ENCODE assay signal across 8 mouse cellular contexts in the genomic region with DNA sequence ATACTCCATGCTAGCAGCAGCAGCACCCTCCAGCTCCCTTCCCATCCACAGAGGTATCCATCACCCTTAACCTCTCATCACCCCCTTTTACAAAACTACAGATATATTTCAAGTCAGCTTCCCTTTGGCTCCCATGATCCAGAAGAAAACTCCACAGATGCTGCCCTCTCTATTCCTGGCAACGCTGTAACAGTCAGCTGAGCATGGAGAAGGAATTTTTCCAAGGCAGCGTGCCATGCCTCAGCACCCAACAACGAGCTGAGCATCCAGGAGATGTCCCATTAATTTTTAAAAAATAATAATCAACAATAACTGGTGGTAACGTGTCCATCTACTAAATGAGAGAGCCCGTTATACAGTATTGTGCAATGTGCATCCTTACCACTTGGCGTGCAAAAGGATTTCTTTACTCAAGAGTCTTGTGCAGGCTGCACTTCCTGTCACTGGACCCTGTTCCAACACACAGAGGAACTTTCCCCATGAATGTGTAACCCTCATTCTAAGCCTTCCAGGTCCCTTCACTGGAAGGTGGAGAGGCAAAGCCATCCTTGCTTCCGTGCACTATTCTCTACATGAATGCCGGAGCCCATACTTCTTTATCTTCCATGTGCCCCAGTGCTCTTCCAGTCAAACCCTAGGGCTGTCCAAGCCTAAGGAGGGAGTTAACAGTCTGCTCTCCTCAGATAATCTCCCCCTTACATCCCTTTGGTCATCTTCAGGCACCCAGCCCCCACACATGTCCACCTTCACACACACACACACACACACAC. TPM values are rescaled to one million over a fixed set of nuclear protein-coding genes. Genes with fewer than 3 reads are reported as not detected.
DNase-seq lines count a peak whose midpoint lies in the region; ATAC-seq and TF ChIP-seq lines count a peak whose summit lies in the region.

No protein-coding gene starts in this region.

- H3K27me3 ChIP-seq in liver, embryonic 11.5 days (replicated peaks; ENCODE audit: control insufficient read depth, insufficient read depth, low read length), result peaks cover 50% of the 10 kb centered on the region
- H3K27me3 ChIP-seq in liver, postnatal 0 days (ENCODE audit: insufficient read depth, low read length), result peaks cover 46% of the 10 kb centered on the region
- peaks cover 41% of the 10 kb centered on the region for H3K27me3 ChIP-seq in forebrain, embryonic 15.5 days
- peaks cover 24% of the 10 kb centered on the region for H3K27me3 ChIP-seq in intestine, embryonic 16.5 days (replicated peaks; ENCODE audit: control insufficient read depth, insufficient read depth, low read length)

- TF ChIP-seq EP300 in liver, postnatal 0 days (IDR thresholded peaks at IDR 0.05; ENCODE audit: low read depth), result no peak

- no peak overlapping the region for H3K27ac ChIP-seq in liver, embryonic 11.5 days (ENCODE audit: low read depth, low read length)
- H3K27ac ChIP-seq in liver, postnatal 0 days (ENCODE audit: low read depth), result no peak overlapping the region
- H3K27ac ChIP-seq in forebrain, embryonic 15.5 days (replicated peaks), result no peak overlapping the region
- H3K27ac ChIP-seq in intestine, embryonic 16.5 days (ENCODE audit: low read length), result no peak overlapping the region

- H3K4me1 ChIP-seq in liver, embryonic 11.5 days (replicated peaks; ENCODE audit: control insufficient read depth, insufficient read depth, low read length), result no peaks in the 10 kb centered on the region
- H3K4me1 ChIP-seq in liver, postnatal 0 days (ENCODE audit: insufficient read depth), result no peaks in the 10 kb centered on the region
- peaks cover 41% of the 10 kb centered on the region for H3K4me1 ChIP-seq in forebrain, embryonic 15.5 days
- H3K4me1 ChIP-seq in intestine, embryonic 16.5 days (ENCODE audit: control insufficient read depth, insufficient read depth, low read length), result peaks cover 19% of the 10 kb centered on the region

- no peak overlapping the region for H3K9ac ChIP-seq in liver, embryonic 11.5 days (ENCODE audit: low read depth, low read length)
- H3K9ac ChIP-seq in liver, postnatal 0 days (replicated peaks), result no peak overlapping the region
- H3K9ac ChIP-seq in forebrain, embryonic 15.5 days (replicated peaks), result no peak overlapping the region
- H3K9ac ChIP-seq in intestine, embryonic 16.5 days (ENCODE audit: low read depth, low read length), result no peak overlapping the region

- no peak for DNase-seq in liver, embryonic 11.5 days (ENCODE audit: low spot score)
- DNase-seq in liver, postnatal 0 days, result no peak
- DNase-seq in retina, embryonic 14.5 days (ENCODE audit: low spot score), result peak; percentile 33
- DNase-seq in left cerebral cortex, adult 8-10 months (ENCODE audit: low spot score in 2 of 2), result no peak
- DNase-seq in adrenal gland, postnatal 4 days (ENCODE audit: low spot score in 2 of 2), result no peak
- no peak for DNase-seq in adrenal gland, adult (ENCODE audit: inconsistent age in 2 of 2, low spot score in 1 of 2)

- no peak for TF ChIP-seq CTCF in liver, postnatal 0 days (IDR thresholded peaks at IDR 0.05; ENCODE audit: low read depth)

- H3K4me3 ChIP-seq in liver, embryonic 11.5 days (ENCODE audit: low read depth, low read length), result no peak overlapping the region; the same call in 1 of the 2 replicates
- H3K4me3 ChIP-seq in liver, postnatal 0 days (ENCODE audit: low read depth, low read length), result no peak overlapping the region
- H3K4me3 ChIP-seq in forebrain, embryonic 15.5 days, result peak overlapping the region; percentile 38; the same call in 1 of the 2 replicates
- no peak overlapping the region; the same call in 1 of the 2 replicates for H3K4me3 ChIP-seq in intestine, embryonic 16.5 days (ENCODE audit: low read length)

- H3K36me3 ChIP-seq in liver, embryonic 11.5 days (ENCODE audit: control insufficient read depth, insufficient read depth, low read length), result no peaks in the 10 kb centered on the region
- no peaks in the 10 kb centered on the region for H3K36me3 ChIP-seq in liver, postnatal 0 days (replicated peaks; ENCODE audit: insufficient read depth, low read length)
- H3K36me3 ChIP-seq in forebrain, embryonic 15.5 days, result no peaks in the 10 kb centered on the region
- no peaks in the 10 kb centered on the region for H3K36me3 ChIP-seq in intestine, embryonic 16.5 days (ENCODE audit: control insufficient read depth, insufficient read depth, low read length)

- no peak for ATAC-seq in liver, embryonic 11.5 days (replicated peaks; ENCODE audit: low FRiP score)
- ATAC-seq in liver, postnatal 0 days, result no peak
- ATAC-seq in forebrain, embryonic 15.5 days (replicated peaks), result no peak
- no peak for ATAC-seq in intestine, embryonic 16.5 days

- no peaks in the 10 kb centered on the region for H3K9me3 ChIP-seq in liver, embryonic 11.5 days (ENCODE audit: control insufficient read depth, low read length)
- no peaks in the 10 kb centered on the region for H3K9me3 ChIP-seq in liver, postnatal 0 days (ENCODE audit: low read length)
- no peaks in the 10 kb centered on the region for H3K9me3 ChIP-seq in forebrain, embryonic 15.5 days
- no peaks in the 10 kb centered on the region for H3K9me3 ChIP-seq in intestine, embryonic 16.5 days (ENCODE audit: control insufficient read depth, low read length)

- peak overlapping the region; percentile 64 for H3K4me2 ChIP-seq in liver, embryonic 11.5 days
- H3K4me2 ChIP-seq in liver, postnatal 0 days (ENCODE audit: low read depth, low read length), result no peak overlapping the region
- peak overlapping the region; percentile 60; the same call in 1 of the 2 replicates for H3K4me2 ChIP-seq in forebrain, embryonic 15.5 days (replicated peaks)
- H3K4me2 ChIP-seq in intestine, embryonic 16.5 days (ENCODE audit: low read depth, low read length), result peak overlapping the region; percentile 61

- whole genome bisulfite sequencing in liver, embryonic 11.5 days, result 57% methylated on average over 8 of the region's 8 CpGs
- WGBS in liver, postnatal 0 days (ENCODE audit: insufficient replicate concordance), result 48% methylated on average over 8 of the region's 8 CpGs
- 46% methylated on average over 8 of the region's 8 CpGs for WGBS in forebrain, embryonic 15.5 days
- 61% methylated on average over 8 of the region's 8 CpGs for WGBS in intestine, embryonic 16.5 days

RNA-seq across cellular contexts. Expression of gene Ntf3, which starts 5.0 kb away (rescaled TPM):
- polyA plus RNA-seq in liver, embryonic 11.5 days (2014; fragmentation: Nextera tagmentation; extraction: Ambion mirVana), result 6.1 and 6.2 TPM in 2 replicates
- 0.33 and 0.49 TPM in 2 replicates for polyA plus RNA-seq in liver, postnatal 0 days (2015; fragmentation: Nextera tagmentation; extraction: Ambion mirVana)
- polyA plus RNA-seq in forebrain, embryonic 15.5 days (2015; fragmentation: Nextera tagmentation; extraction: Ambion mirVana), result 5.0 and 7.0 TPM in 2 replicates
- 5.7 and 6.7 TPM in 2 replicates for polyA plus RNA-seq in intestine, embryonic 16.5 days (2015; fragmentation: Nextera tagmentation; extraction: Ambion mirVana)
- 1 to 10 TPM; 2.1 to 2.5 (median 2.3) TPM for total RNA-seq in left cerebral cortex, adult 8-10 months (2022)
- 1 to 10 TPM in 1 of 2 experiments, under 1 TPM in 1; 0.85 to 1.5 TPM for total RNA-seq in adrenal gland, postnatal 4 days (2021)
